Mouse (Mus musculus) left cerebral cortex, adult 9 months (tissue): Measurements from ENCODE around the gene Tm6sf1.
A peak's percentile ranks its signal among the peaks of the same experiment; 100 is the strongest.
"Not testable (repeated sequence)": the region's sequence is repeated elsewhere in the genome, so short reads cannot be mapped to it uniquely, and the experiment has no call there.

Source experiments
- DNase-seq, 2 experiments: peaks; one replicate each; pipeline ENCODE4 v3.0.0; 2022; ENCODE audit warnings: low spot score in 2 of 2

Gene Tm6sf1

DNA sequence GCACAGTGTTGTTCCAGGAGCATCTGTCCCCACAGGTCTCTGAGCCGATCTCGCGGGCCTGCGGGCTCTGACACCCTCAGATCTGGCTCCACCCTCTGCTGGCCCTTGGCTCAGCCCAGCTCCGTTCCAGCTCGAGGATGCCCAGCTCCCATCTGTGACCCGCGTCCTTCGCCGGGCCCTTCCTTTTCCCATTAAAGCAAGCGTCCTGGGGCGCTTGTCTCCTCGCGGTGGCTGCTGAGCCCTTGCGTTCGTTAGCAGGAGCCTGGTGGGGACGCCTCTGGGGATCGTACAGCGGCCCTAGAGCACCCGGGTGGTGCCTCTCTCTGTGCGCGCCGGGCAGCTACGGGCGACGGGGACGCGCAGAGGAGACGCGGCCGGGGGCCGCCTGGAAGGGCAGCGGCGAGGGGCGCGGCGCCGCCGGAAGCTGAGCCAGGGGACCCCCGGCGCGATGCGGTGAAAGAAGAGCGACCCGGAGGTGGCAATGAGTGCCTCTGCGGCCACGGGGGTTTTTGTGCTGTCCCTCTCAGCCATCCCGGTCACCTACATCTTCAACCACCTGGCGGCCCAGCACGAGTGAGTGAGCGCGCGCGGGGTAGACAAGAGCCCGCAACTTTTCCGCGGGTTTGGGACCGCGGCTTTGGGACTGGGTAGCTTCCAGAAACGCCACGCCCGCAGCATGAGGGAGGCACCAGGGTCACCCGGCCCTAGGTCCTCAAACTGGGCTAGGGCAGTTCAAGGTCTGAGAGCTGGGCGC, at the start of gene Tm6sf1:
Gene Tm6sf1, plus strand, starts transcription at position 34 of the 754 bp plus-strand sequence.
- no peak for DNase-seq

DNA sequence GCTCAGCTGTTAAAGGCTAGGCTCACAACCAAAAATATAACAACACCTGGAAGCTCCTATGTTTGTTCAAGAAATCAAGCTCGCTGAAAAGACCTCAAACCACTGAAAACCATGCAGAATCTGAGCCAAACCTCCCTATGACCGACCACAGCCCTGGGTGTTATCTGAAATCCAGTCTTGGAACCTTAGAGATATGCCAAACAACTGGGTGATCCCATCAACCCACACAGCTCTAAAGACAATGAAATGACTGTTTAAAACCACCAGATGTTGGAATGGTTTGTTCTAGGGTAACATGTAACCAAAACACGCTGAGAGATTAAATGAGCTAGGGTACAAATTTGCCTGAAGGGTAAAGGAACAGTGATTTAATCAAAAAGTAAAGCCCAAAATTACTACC, 33.9 kb upstream of the Tm6sf1 start:
- DNase-seq: no peak

DNA sequence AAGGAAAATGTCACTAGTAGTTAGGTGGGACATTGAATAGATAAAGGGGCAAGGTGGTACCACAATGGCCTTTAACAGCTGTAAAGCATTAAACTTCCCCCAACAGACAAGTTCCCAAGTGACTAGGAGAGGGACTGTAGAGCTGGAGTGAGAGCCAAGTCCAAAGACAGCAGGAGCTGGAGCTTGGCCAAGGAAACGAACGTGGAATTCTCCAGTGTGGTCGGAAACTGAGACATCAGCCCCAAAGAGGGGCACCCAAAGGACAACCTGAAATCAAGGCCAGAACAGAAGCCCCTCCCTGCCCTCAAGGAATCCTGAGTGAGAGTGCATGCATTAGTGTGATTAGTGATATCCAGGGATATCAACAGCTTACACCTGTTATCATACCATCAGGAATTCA, 33.4 kb upstream of the Tm6sf1 start:
- no peak for DNase-seq

DNA sequence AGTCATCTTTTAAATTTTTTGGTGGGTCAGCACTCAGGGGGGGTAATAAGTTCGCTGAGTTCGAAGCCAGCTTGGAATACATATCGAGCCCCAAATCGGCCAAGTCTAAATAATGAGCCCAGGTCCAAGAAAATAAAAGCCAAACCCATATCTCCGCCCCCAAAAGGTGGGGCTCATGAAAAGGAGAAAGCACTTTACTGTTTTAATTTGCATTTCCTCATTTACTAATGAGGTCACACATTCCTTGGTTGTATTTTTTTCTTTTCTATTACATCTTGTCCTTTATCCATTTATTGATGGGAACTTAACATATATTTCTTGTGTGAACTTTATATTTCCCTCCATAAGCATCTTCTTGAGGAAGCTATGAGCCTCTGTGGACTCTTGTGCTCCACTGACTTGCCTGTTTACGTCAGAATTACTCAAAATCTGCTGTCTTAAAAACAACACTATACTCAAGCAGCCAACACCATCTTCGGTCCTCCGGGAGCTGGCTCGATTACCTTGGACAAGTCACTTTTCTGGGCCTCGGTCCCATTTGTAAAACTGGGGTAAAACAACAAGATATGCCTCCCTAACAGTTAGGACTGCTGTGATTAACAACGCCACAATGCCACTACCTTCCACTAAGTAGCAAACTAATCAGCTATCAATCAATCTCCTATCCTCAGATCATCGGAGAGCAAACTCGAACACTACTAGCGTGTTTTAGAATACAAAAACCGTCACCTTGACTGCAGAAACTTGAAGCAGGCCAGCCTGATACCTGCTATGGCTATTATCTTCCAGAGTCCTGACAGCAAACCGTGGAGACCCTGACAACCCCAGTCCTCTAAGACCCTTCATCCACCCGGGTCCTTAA, 30.8 kb upstream of the Tm6sf1 start:
- DNase-seq: no peak

DNA sequence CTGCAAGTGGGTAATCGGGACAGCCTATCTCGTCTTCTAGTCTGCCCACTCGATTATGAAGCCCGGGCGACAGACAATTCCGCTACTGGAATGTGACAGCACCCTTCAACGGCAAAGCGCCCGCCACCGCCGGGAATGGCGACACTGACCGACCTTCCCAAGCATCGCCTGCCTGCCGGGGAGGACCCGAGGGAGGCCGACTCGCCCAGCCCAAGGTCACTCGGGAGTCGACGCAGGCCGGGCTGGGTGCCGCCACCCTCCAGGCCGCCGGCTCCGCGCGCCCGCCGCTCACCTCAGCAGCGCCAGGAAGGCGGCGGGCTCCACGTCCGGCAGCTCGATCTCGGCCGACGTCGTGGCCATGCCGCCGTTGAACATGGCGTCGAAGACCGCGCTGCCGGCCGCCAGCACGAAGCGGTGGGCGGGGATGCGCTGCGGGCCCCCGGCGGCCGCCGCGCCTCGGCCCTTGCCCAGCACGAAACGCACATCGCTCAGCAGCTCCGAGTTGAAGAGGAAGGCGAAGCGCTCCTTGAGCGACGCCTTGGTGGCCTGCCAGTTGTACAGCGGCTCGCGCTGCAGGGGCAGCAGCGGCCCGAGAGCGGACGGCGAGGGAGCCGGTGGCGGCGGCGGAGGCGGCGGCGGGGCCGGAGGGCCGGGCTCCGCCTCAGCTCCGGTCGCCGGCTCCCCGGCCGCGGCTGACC, 30.0 kb upstream of the Tm6sf1 start:
- DNase-seq: peak; percentile 11 to 33

DNA sequence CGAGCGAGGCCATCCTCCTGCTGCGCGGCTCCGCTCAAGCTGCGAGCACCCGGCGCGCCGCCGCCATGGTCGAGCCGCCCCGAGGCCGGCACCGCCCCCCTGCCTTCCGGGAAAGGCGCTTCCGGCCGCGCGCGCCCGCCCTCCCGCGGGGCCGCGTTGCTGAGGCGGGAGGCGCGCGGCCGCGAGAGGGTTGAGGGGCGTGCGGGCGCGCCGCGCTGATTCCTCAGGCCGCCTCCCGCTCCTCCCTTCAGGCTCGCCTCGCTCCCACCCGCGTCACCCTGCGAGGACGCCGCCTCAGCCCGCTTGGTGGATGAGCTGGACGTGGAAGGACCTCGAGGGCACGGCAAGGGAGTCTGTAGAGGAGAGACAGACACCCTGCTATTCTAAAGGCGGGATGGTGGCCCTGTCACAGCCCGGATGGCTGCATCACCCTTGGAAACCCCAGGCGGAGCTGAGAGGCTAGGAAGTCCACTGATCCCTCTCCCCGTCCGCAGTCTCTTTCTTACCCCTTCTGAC, 29.4 kb upstream of the Tm6sf1 start, which contains the start of gene Btbd1:
Gene Btbd1, minus strand, starts transcription at position 53 of the 516 bp plus-strand sequence.
- peak; percentile 44 to 76 for DNase-seq

DNA sequence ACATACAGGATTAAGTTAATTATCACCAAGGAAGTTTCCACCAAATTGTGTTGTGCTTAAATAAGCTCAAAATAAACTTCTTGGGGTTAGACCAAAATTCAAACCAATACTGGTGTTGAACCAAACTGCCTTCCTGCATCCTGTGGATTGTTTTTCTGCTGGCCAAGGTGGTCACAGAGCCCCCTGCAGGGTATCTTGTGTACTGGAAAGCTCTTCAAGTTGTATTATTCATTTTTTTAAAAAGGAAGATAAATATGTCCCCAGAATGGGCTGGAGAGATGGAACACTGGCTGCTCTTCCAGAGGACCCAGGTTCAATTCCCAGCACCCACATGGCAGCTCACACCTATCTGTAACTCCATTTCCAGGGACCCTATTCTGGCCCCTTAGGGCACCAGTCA, 24.0 kb upstream of the Tm6sf1 start:
- DNase-seq: no peak

DNA sequence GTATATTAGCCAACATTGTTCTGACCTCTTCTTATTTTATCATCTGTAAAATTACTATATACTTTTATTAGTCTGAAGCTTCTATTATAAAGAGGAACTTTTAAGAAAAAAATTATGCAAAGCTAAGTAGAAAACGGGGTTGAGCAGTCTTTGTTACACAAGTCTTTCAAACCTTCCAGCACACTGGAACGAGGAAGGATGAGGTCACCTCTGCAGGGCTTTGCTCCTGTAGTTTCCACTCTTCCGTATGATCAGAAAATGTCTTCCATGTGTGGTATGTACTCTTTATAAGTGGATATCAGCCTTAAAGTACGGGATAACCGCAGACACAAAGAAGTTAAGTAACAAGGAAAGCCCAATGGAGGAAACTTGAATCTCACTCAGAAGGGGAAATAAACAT, 23.4 kb upstream of the Tm6sf1 start:
- no peak for DNase-seq

DNA sequence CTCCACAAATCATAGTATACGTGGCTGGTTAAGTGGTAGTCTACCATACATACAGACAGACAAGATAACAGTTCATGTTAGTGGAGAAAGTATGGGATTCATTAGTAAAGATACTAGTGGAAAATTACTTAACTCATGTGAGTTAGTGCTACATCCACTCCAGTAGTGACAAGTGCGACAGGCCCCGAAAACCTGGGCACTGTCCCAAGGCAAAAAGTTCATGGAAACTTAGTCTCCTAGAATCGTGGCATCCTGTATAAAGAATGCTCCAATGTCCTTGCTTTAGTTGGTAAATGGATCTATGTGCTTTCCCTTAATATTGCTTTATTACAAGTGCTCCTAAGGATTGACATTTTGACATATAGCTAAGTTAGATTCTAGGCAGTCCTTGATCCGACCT, 21.0 kb upstream of the Tm6sf1 start:
- not testable (repeated sequence) for DNase-seq

DNA sequence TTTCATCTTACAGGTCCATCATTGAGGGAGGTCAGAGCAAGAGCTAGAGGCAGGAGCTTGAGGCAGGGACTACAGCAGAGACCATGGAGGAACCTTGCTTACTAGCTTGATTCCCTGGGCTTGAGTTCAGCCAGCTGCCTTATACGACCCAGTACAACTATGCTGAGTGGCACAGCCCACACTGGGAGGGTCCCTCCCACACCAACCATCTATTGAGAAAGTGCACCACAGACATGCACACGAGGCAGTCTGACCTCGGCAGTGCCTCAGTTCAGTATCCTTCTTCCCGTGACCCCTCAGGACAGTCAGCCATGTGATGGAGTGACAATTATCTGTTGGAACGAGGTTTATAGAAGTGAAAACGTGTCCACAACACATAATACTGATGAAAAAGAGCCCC, 19.1 kb upstream of the Tm6sf1 start:
- no peak for DNase-seq

DNA sequence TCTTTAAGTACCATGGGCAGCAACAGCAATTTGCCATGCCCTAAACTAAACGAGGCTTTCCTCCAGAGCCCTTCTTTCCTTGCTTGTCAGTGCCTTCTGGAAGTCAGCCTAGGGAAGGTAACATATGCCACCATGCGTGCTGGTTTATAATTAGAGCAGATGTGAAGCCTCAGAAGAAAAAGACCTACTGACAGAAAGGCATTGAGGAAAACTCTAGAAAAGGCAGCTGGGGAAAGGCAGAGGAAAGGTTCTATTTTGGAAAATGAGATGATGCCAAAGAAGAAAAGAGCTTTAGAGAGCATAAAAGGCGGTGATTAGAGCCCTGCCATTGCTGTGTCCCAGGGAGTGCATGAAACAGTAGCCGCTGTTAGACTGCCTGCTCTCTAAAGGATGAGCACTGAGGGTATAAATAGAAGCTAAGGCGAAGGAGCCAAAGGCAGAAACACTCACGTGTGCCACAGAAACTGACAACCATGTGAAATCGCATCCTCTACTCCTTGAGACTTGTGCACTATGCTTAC, 18.1 kb upstream of the Tm6sf1 start:
- peak; percentile 65 to 76 for DNase-seq

DNA sequence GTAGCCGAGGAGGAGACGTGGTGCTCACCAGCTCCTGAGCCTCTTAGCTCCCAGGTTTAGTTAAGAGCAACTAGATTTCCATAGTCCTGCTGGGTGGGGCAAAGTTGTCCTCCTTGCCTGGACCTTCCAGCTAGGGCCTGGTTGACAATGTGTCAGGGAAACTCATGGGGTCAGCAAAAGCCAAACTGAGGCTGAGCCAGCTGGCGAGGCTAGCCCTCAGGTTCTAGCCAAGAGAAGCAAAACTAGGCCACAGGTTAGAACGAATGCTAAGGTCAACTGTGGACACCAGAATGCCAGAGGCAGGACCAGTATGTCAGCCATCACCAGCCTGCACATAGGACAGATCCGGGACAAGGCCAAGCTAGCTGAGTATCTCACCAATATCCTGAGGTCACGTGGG, 17.4 kb upstream of the Tm6sf1 start:
- no peak for DNase-seq

DNA sequence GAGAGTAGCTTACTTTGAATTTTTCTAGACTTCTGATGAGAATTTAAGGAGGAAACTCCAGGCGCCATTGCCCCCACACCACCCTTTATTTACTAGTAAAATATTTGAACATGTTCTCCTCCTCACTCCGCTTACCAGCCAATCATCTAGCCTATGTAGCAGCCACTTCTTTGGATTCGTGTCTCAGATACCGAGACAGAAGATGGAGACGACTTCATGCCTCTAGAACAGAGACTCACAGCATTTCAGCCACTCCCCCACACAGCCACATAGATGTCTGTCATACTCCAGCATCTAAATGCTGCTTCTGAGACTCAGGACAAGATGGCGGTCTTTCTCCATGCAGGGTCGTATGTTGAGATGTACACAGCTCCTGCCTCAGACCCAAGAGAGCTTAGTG, 16.7 kb upstream of the Tm6sf1 start:
- DNase-seq: no peak

DNA sequence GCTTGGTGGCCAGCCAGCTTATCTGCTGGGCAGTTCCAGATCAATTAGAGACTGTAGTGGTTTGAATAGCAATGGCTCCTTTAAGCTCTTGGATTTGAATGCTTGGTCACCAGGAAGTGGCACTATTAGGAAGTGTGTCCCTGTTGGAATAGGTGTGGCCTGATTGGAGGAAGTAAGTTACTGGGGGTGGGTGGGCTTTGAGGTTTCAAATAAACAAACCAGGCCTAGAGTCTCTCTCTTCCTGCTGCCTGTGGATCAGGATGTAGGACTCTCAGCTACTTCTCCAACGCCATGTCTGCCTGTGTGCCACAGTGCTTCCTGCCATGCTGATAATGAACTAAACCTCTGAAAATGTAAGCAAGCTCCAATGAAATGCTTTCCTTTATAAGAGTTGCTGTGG, 15.8 kb upstream of the Tm6sf1 start:
- no peak for DNase-seq

DNA sequence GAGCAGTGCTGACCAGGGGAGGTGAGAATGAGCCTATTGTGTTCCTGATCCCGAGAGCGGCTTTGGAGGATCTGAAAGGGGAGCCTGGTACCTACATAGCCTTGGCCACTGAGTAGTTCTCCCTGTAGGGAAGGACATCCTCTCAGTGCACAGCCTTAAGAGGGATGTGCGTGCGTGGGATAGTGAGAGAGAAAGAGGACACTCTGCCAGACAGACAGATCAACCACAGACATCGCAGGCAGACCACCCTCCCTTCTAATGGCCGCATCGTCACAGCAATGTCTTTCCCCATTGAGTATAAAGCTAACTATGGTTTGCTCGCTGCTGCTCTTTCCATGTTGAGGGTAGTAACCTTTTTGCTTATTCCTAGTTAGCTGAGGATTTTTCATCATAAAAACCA, 14.9 kb upstream of the Tm6sf1 start:
- no peak for DNase-seq

DNA sequence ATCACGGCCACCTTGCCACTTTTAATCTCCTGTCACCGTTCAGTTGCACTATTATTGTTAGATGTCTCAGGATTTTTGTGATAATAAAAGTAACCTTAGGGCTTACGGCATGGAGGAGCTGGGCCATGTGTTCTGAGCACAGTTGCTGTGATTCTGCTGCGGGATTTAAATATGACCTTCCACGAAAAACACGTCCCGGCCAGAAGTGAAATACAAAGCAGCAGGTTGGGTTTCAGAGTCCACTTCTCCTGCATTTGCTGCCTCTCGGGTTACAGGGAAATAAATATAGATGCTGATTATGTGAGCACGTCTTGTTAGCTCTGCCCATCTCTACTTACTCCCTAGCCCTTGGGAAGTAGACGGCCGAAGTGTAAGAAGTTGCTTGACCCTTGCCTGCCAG, 14.0 kb upstream of the Tm6sf1 start:
- no peak for DNase-seq

DNA sequence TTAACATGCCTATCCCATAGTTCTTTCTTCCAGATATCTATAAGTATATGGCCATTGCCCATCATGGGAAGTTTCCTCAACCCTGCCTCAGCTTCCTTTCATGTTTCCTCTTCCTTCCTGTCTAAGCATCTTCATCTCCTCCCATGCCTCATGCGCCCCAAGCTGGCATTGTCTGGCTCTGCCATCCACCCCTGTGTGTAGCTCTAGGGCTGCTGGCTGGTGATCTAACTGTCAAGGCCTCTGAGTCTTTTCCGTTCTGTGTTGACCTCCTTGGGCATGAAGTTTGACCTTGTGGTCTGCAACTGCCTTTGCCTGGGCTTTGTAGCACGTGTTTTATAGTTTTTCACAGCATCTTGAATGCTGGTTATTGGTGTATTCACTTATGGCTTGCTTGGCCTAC, 13.5 kb upstream of the Tm6sf1 start:
- DNase-seq: no peak

DNA sequence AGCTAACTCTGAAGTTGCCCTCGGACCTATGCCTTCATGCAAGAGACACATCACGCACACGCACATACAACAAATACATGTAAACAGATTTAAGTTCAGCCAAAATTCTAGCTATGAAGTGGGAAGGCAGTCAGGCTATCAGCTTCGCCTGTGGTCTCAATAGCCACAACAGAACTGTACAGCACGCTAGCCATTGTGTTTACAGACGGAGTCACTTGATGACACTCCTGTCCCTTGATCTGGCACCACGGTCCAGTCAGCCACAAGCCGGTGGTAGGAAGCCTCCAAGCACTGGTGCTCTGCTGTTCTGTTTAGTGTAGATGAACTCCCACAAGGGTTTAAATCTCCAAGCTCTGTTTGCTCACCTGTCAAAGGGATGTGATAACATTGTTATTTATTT, 12.8 kb upstream of the Tm6sf1 start:
- no peak for DNase-seq

DNA sequence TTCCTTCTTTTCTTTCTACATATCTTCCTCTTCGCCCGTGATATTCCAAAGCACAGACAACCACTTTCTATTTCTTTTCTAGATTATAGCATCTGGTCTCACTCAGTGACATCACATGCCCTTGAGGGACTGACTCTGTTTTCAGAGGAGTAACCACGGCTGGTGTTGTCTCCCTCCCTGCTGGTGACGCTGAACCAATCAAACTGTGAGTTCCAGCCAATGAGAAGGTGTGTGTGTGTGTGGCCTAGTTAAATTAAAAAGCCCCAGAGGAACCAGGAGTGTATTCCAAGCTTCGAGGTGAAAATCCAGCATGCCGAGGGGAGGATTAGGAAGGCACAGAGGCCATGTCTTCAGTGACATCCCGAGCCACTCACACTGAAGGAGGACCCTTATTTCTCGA, 11.8 kb upstream of the Tm6sf1 start:
- no peak for DNase-seq

DNA sequence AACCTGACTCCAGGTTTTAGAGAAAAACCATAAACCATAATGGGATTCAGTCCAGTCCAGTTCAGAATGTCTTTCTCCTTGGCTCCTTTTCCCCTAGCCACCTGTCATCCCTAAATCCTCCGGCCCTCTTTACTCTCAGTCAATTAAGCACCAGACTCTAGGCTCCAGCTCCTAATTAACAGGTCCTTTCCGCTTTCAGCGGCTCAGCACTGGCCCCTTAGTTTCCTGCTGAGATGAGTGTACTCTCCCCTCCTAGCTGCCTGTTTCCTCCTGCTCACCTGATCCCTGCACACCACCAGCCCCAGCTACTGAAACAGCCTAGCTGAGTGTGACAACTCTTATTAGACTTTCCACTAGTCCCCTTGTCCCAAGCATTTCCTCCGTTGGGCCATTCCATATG, 11.0 kb upstream of the Tm6sf1 start:
- DNase-seq: peak in 1 of 2 experiments; percentile 1

DNA sequence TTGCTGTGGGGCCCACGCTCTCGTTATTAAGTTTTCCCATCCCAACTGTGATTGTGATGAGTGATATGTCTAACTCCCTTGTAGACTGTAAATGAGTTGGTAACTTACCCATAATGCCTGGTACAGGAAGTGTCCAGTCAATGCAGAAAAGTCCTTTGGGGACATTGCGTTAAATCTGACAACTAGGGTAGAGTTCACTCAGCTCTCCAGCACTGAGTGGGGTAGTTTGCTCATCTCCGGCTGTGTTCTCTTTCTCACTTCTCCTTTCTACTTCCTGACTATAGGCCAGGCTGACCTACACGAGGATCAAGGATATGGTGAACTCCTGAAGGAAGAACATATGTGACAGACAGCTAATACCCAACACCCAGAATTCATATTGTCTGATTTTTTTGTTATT, 9.6 kb upstream of the Tm6sf1 start:
- DNase-seq: no peak

DNA sequence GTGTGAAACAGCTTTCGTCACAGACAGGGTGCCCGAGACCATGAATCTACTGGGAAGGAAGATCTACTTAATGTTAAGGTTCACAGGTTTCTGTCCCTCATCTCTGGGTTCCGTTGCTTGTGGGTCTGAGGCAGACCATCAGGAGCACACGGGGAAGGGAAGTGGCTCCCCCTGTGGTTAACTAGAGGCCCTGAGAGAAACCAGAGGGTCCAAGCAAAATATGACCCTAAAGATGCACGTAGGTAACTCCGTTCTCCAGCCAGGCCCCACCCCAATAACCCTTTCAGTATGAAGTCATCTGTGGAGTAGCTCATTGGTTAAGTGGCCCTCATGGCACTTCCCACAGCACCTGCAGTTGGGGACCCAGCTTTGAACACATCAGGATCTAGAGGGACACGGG, 9.2 kb upstream of the Tm6sf1 start:
- DNase-seq: no peak
